Mouse (Mus musculus): ENCODE results near the gene Hist1h1d. TPM values are rescaled to one million over a fixed set of nuclear protein-coding genes. Genes with fewer than 3 reads are reported as not detected.

Hist1h1d gene
- polyA plus RNA-seq, 1 experiment from 2014 or later: 3.9 TPM

Other genes starting within 250 kb of the Hist1h1d start
- 97.3 TPM for gene Zfp322a, start 184.1 kb upstream of the Hist1h1d start, polyA plus RNA-seq (2014; fragmentation: Illumina TruSeq; extraction: RNeasy Lipid Tissue Mini Kit (QIAGEN cat#74804); ENCODE audit: low read depth, low replicate concordance)
- gene Abt1, start 129.4 kb upstream of the Hist1h1d start, polyA plus RNA-seq (2014; fragmentation: Illumina TruSeq; extraction: RNeasy Lipid Tissue Mini Kit (QIAGEN cat#74804); ENCODE audit: low read depth, low replicate concordance): 2.2 TPM
- 4.6 TPM for gene Btn1a1, start 87.4 kb upstream of the Hist1h1d start, polyA plus RNA-seq (2014; fragmentation: Illumina TruSeq; extraction: RNeasy Lipid Tissue Mini Kit (QIAGEN cat#74804); ENCODE audit: low read depth, low replicate concordance)
- not detected for gene Btn2a2, start 64.4 kb upstream of the Hist1h1d start, polyA plus RNA-seq (2014; fragmentation: Illumina TruSeq; extraction: RNeasy Lipid Tissue Mini Kit (QIAGEN cat#74804); ENCODE audit: low read depth, low replicate concordance)
- gene Hist1h4h, start 22.2 kb upstream of the Hist1h1d start, polyA plus RNA-seq (2014; fragmentation: Illumina TruSeq; extraction: RNeasy Lipid Tissue Mini Kit (QIAGEN cat#74804); ENCODE audit: low read depth, low replicate concordance): not detected
- gene Hist1h2af, start 19.4 kb upstream of the Hist1h1d start, polyA plus RNA-seq (2014; fragmentation: Illumina TruSeq; extraction: RNeasy Lipid Tissue Mini Kit (QIAGEN cat#74804); ENCODE audit: low read depth, low replicate concordance): not detected
- gene Hist1h3g, start 17.8 kb upstream of the Hist1h1d start, polyA plus RNA-seq (2014; fragmentation: Illumina TruSeq; extraction: RNeasy Lipid Tissue Mini Kit (QIAGEN cat#74804); ENCODE audit: low read depth, low replicate concordance): not detected
- gene Hist1h2bh, start 9.9 kb upstream of the Hist1h1d start, polyA plus RNA-seq (2014; fragmentation: Illumina TruSeq; extraction: RNeasy Lipid Tissue Mini Kit (QIAGEN cat#74804); ENCODE audit: low read depth, low replicate concordance): 2.1 TPM
- not detected for gene Hist1h3f, start 9.2 kb upstream of the Hist1h1d start, polyA plus RNA-seq (2014; fragmentation: Illumina TruSeq; extraction: RNeasy Lipid Tissue Mini Kit (QIAGEN cat#74804); ENCODE audit: low read depth, low replicate concordance)
- not detected for gene Hist1h4f, start 1.6 kb upstream of the Hist1h1d start, polyA plus RNA-seq (2014; fragmentation: Illumina TruSeq; extraction: RNeasy Lipid Tissue Mini Kit (QIAGEN cat#74804); ENCODE audit: low read depth, low replicate concordance)
- not detected for gene Hist1h3e, start 9.1 kb downstream of the Hist1h1d start, polyA plus RNA-seq (2014; fragmentation: Illumina TruSeq; extraction: RNeasy Lipid Tissue Mini Kit (QIAGEN cat#74804); ENCODE audit: low read depth, low replicate concordance)
- gene Hist1h2ae, start 18.0 kb downstream of the Hist1h1d start, polyA plus RNA-seq (2014; fragmentation: Illumina TruSeq; extraction: RNeasy Lipid Tissue Mini Kit (QIAGEN cat#74804); ENCODE audit: low read depth, low replicate concordance): not detected
- 3.6 TPM for gene Hist1h2bg, start 18.1 kb downstream of the Hist1h1d start, polyA plus RNA-seq (2014; fragmentation: Illumina TruSeq; extraction: RNeasy Lipid Tissue Mini Kit (QIAGEN cat#74804); ENCODE audit: low read depth, low replicate concordance)
- not detected for gene Hist1h2bf, start 20.9 kb downstream of the Hist1h1d start, polyA plus RNA-seq (2014; fragmentation: Illumina TruSeq; extraction: RNeasy Lipid Tissue Mini Kit (QIAGEN cat#74804); ENCODE audit: low read depth, low replicate concordance)
- not detected for gene Hist1h2ad, start 21.1 kb downstream of the Hist1h1d start, polyA plus RNA-seq (2014; fragmentation: Illumina TruSeq; extraction: RNeasy Lipid Tissue Mini Kit (QIAGEN cat#74804); ENCODE audit: low read depth, low replicate concordance)
- gene Hist1h3d, start 22.5 kb downstream of the Hist1h1d start, polyA plus RNA-seq (2014; fragmentation: Illumina TruSeq; extraction: RNeasy Lipid Tissue Mini Kit (QIAGEN cat#74804); ENCODE audit: low read depth, low replicate concordance): 6.7 TPM
- gene Hist1h4d, start 28.3 kb downstream of the Hist1h1d start, polyA plus RNA-seq (2014; fragmentation: Illumina TruSeq; extraction: RNeasy Lipid Tissue Mini Kit (QIAGEN cat#74804); ENCODE audit: low read depth, low replicate concordance): 2.3 TPM
- gene Hist1h2be, start 67.9 kb downstream of the Hist1h1d start, polyA plus RNA-seq (2014; fragmentation: Illumina TruSeq; extraction: RNeasy Lipid Tissue Mini Kit (QIAGEN cat#74804); ENCODE audit: low read depth, low replicate concordance): 16.9 TPM
- gene Hist1h1e, start 69.3 kb downstream of the Hist1h1d start, polyA plus RNA-seq (2014; fragmentation: Illumina TruSeq; extraction: RNeasy Lipid Tissue Mini Kit (QIAGEN cat#74804); ENCODE audit: low read depth, low replicate concordance): 6.3 TPM
- gene Hist1h2ac, start 130.7 kb downstream of the Hist1h1d start, polyA plus RNA-seq (2014; fragmentation: Illumina TruSeq; extraction: RNeasy Lipid Tissue Mini Kit (QIAGEN cat#74804); ENCODE audit: low read depth, low replicate concordance): 9.6 TPM
- 364 TPM for gene Hist1h2bc, start 130.9 kb downstream of the Hist1h1d start, polyA plus RNA-seq (2014; fragmentation: Illumina TruSeq; extraction: RNeasy Lipid Tissue Mini Kit (QIAGEN cat#74804); ENCODE audit: low read depth, low replicate concordance)
- gene Hist1h1t, start 142.6 kb downstream of the Hist1h1d start, polyA plus RNA-seq (2014; fragmentation: Illumina TruSeq; extraction: RNeasy Lipid Tissue Mini Kit (QIAGEN cat#74804); ENCODE audit: low read depth, low replicate concordance): not detected
- 2.2 TPM for gene Hist1h4c, start 145.2 kb downstream of the Hist1h1d start, polyA plus RNA-seq (2014; fragmentation: Illumina TruSeq; extraction: RNeasy Lipid Tissue Mini Kit (QIAGEN cat#74804); ENCODE audit: low read depth, low replicate concordance)
- 13.2 TPM for gene Hfe, start 157.6 kb downstream of the Hist1h1d start, polyA plus RNA-seq (2014; fragmentation: Illumina TruSeq; extraction: RNeasy Lipid Tissue Mini Kit (QIAGEN cat#74804); ENCODE audit: low read depth, low replicate concordance)
- gene Hist1h1c, start 185.5 kb downstream of the Hist1h1d start, polyA plus RNA-seq (2014; fragmentation: Illumina TruSeq; extraction: RNeasy Lipid Tissue Mini Kit (QIAGEN cat#74804); ENCODE audit: low read depth, low replicate concordance): 96.7 TPM
- not detected for gene Hist1h3c, start 192.3 kb downstream of the Hist1h1d start, polyA plus RNA-seq (2014; fragmentation: Illumina TruSeq; extraction: RNeasy Lipid Tissue Mini Kit (QIAGEN cat#74804); ENCODE audit: low read depth, low replicate concordance)
- not detected for gene Hist1h2bb, start 193.5 kb downstream of the Hist1h1d start, polyA plus RNA-seq (2014; fragmentation: Illumina TruSeq; extraction: RNeasy Lipid Tissue Mini Kit (QIAGEN cat#74804); ENCODE audit: low read depth, low replicate concordance)
- not detected for gene Hist1h2ab, start 197.9 kb downstream of the Hist1h1d start, polyA plus RNA-seq (2014; fragmentation: Illumina TruSeq; extraction: RNeasy Lipid Tissue Mini Kit (QIAGEN cat#74804); ENCODE audit: low read depth, low replicate concordance)
- gene Hist1h3b, start 199.0 kb downstream of the Hist1h1d start, polyA plus RNA-seq (2014; fragmentation: Illumina TruSeq; extraction: RNeasy Lipid Tissue Mini Kit (QIAGEN cat#74804); ENCODE audit: low read depth, low replicate concordance): not detected
- not detected for gene Hist1h4b, start 203.8 kb downstream of the Hist1h1d start, polyA plus RNA-seq (2014; fragmentation: Illumina TruSeq; extraction: RNeasy Lipid Tissue Mini Kit (QIAGEN cat#74804); ENCODE audit: low read depth, low replicate concordance)
- not detected for gene Hist1h4a, start 208.0 kb downstream of the Hist1h1d start, polyA plus RNA-seq (2014; fragmentation: Illumina TruSeq; extraction: RNeasy Lipid Tissue Mini Kit (QIAGEN cat#74804); ENCODE audit: low read depth, low replicate concordance)
- gene Hist1h3a, start 209.1 kb downstream of the Hist1h1d start, polyA plus RNA-seq (2014; fragmentation: Illumina TruSeq; extraction: RNeasy Lipid Tissue Mini Kit (QIAGEN cat#74804); ENCODE audit: low read depth, low replicate concordance): not detected
- gene Hist1h1a, start 210.4 kb downstream of the Hist1h1d start, polyA plus RNA-seq (2014; fragmentation: Illumina TruSeq; extraction: RNeasy Lipid Tissue Mini Kit (QIAGEN cat#74804); ENCODE audit: low read depth, low replicate concordance): not detected
- 1.1 TPM for gene Trim38, start 216.7 kb downstream of the Hist1h1d start, polyA plus RNA-seq (2014; fragmentation: Illumina TruSeq; extraction: RNeasy Lipid Tissue Mini Kit (QIAGEN cat#74804); ENCODE audit: low read depth, low replicate concordance)

Measured in sigmoid colon, adult 10 weeks (tissue).